In genomic region chr2:162922183-162922582, GRCm38 (mm10) we compare ENCODE assay signal across 10 mouse cellular contexts. TPM values are rescaled to one million over a fixed set of nuclear protein-coding genes. Genes with fewer than 3 reads are reported as not detected.
A peak's percentile ranks its signal among the peaks of the same experiment; 100 is the strongest.
DNase-seq lines count a peak whose midpoint lies in the region; ATAC-seq and TF ChIP-seq lines count a peak whose summit lies in the region.
"Had no signal": no experiment of that assay in that cellular context is flagged by ENCODE, and none has a peak within 500 bp of the region (broad histone marks: within the 10 kb centered on the region; RNA-seq: fewer than 3 reads in every experiment).

No protein-coding gene starts in this region.

- no peak overlapping the region for H3K9ac ChIP-seq in liver, embryonic 12.5 days
- H3K9ac ChIP-seq: hindbrain, embryonic 15.5 days had no signal

- H3K9me3 ChIP-seq in liver, embryonic 12.5 days (replicated peaks) = no peaks in the 10 kb centered on the region
- H3K9me3 ChIP-seq: hindbrain, embryonic 15.5 days had no signal

- peak; percentile 20; the same call in 1 of the 2 replicates for ATAC-seq in cerebellum, adult (ENCODE audit: insufficient number of reproducible peaks, low FRiP score, low TSS enrichment)
- no peak for ATAC-seq in liver, embryonic 12.5 days

- H3K27me3 ChIP-seq in liver, embryonic 12.5 days (replicated peaks) = peaks cover 3% of the 10 kb centered on the region; the same call in 1 of the 2 replicates
- H3K27me3 ChIP-seq: hindbrain, embryonic 15.5 days had no signal

- TF ChIP-seq POLR2A in lung, adult 2 months (IDR thresholded peaks at IDR 0.05; ENCODE audit: borderline replicate concordance, extremely low read depth, low read depth, low read length) = no peak

- H3K4me3 ChIP-seq in liver, embryonic 12.5 days = no peak overlapping the region
- no peak overlapping the region for H3K4me3 ChIP-seq in lung, adult 2 months (replicated peaks; ENCODE audit: extremely low read depth, low read depth, low read length)
- H3K4me3 ChIP-seq: hindbrain, embryonic 15.5 days had no signal

- H3K27ac ChIP-seq in liver, embryonic 12.5 days = no peak overlapping the region
- H3K27ac ChIP-seq: hindbrain, embryonic 15.5 days had no signal

- no peak for DNase-seq in cerebellum, adult 9-11 months
- DNase-seq in liver = peak; percentile 52
- peak; percentile 54 to 56 for DNase-seq in adrenal gland, postnatal 36 days
- peak; percentile 54 for DNase-seq in heart, postnatal 4 days
- peak; percentile 32 for DNase-seq in lung, adult 2 months
- DNase-seq in thymus, postnatal 0 days (ENCODE audit: low spot score) = peak; percentile 69

- TF ChIP-seq CTCF in lung, adult 2 months (IDR thresholded peaks at IDR 0.05; ENCODE audit: insufficient read depth, low read length) = peak; percentile 59

- no peaks in the 10 kb centered on the region for H3K4me1 ChIP-seq in liver, embryonic 12.5 days
- H3K4me1 ChIP-seq in lung, adult 2 months (ENCODE audit: control insufficient read depth, insufficient read depth, low read length) = no peaks in the 10 kb centered on the region
- H3K4me1 ChIP-seq: hindbrain, embryonic 15.5 days had no signal

- 10% methylated on average over 6 of the region's 6 CpGs for WGBS in liver, embryonic 12.5 days (ENCODE audit: insufficient replicate concordance)
- WGBS in lung, adult 2 months = 10% methylated on average over 6 of the region's 6 CpGs

- no peak overlapping the region for H3K4me2 ChIP-seq in liver, embryonic 12.5 days
- H3K4me2 ChIP-seq: hindbrain, embryonic 15.5 days had no signal

- no peaks in the 10 kb centered on the region for H3K36me3 ChIP-seq in liver, embryonic 12.5 days
- H3K36me3 ChIP-seq: hindbrain, embryonic 15.5 days had no signal

RNA-seq across cellular contexts. Expression of gene Srsf6, which starts 9.1 kb away (rescaled TPM):
- 168 and 174 TPM in 2 replicates for polyA plus RNA-seq in liver, embryonic 12.5 days (2016; fragmentation: Nextera tagmentation; extraction: Ambion mirVana)
- 100 to 1,000 TPM; 149 to 224 TPM for total RNA-seq in adrenal gland, postnatal 36 days (2021)
- total RNA-seq in heart, postnatal 4 days (2021) = 100 to 1,000 TPM; 175 to 176 TPM
- polyA plus RNA-seq in lung, adult 2 months (2012; rRNA removed) = 75.3 and 87.2 TPM in 2 replicates
- polyA plus RNA-seq in thymus, postnatal 0 days (2015; fragmentation: Nextera tagmentation; extraction: Ambion mirVana) = 203 and 212 TPM in 2 replicates

RNA-seq across cellular contexts. Expression of gene L3mbtl1, which starts 21.1 kb away (rescaled TPM):
- 0.06 and 0.08 TPM in 2 replicates for polyA plus RNA-seq in liver, embryonic 12.5 days (2016; fragmentation: Nextera tagmentation; extraction: Ambion mirVana)
- not detected for total RNA-seq in adrenal gland, postnatal 36 days (2021)
- not detected for total RNA-seq in heart, postnatal 4 days (2021)
- polyA plus RNA-seq in lung, adult 2 months (2012; rRNA removed) = 0.30 TPM in 1 of 2 replicates, not detected in the other
- 0.05 TPM in 1 of 2 replicates, not detected in the other for polyA plus RNA-seq in thymus, postnatal 0 days (2015; fragmentation: Nextera tagmentation; extraction: Ambion mirVana)
- polyA plus RNA-seq: small intestine, adult 2 months had no signal
